Mouse (Mus musculus) megakaryocyte, embryonic 14.5 days (primary cell): ENCODE data around the gene Tcf7l2. TPM values are rescaled to one million over a fixed set of nuclear protein-coding genes. Genes with fewer than 3 reads are reported as not detected.

Experiments
- H3K27me3 ChIP-seq: replicated peaks from 2 replicates; pipeline ENCODE3; 2012; ENCODE audit warnings: inconsistent platforms
- H3K36me3 ChIP-seq: replicated peaks from 2 replicates; pipeline ENCODE3; 2012; ENCODE audit warnings: low read length, inconsistent platforms, mixed read lengths
- H3K4me1 ChIP-seq: 2 replicates; pipeline ENCODE4 v1.6.1; 2012; ENCODE audit warnings: inconsistent platforms
- H3K4me3 ChIP-seq: replicated peaks from 2 replicates; pipeline ENCODE3; 2012; ENCODE audit warnings: moderate library complexity, mild to moderate bottlenecking, inconsistent platforms
- H3K9me3 ChIP-seq: 2 replicates; pipeline ENCODE4 v1.6.1; 2012; ENCODE audit warnings: inconsistent platforms
- FLI1 ChIP-seq: IDR thresholded peaks from 2 replicates; pipeline ENCODE4 v1.6.1; 2012; ENCODE audit warnings: low read length, inconsistent platforms, mixed read lengths
- GATA1 ChIP-seq: IDR thresholded peaks from 3 replicates; pipeline ENCODE4 v1.6.1; 2012; ENCODE audit warnings: mixed read lengths, low read length, inconsistent platforms, borderline replicate concordance
- polyA plus RNA-seq: library from polyadenylated mRNA; stranded (reverse); fragments of >175 nt; gene quantifications from 2 replicates; pipeline ENCODE4 v1.2.3, GENCODE M21; 2012; ENCODE audit warnings: low replicate concordance; ENCODE audit not compliant: insufficient read depth

Gene Tcf7l2
- polyA plus RNA-seq, 1 experiment = 2.4 TPM

GRCm38 (mm10) chr19:55926858-55927673 is 185.4 kb downstream of the Tcf7l2 start:
- Histone ChIP-seq H3K4me1 (no peaks in the 10 kb centered on the region), H3K9me3 (peaks cover 14% of the 10 kb centered on the region), H3K4me3 (no peak overlapping the region), H3K36me3 (no peaks in the 10 kb centered on the region), H3K27me3 (peaks cover 3% of the 10 kb centered on the region)
- TF ChIP-seq FLI1 = no peak
- no peak for TF ChIP-seq GATA1

DNA sequence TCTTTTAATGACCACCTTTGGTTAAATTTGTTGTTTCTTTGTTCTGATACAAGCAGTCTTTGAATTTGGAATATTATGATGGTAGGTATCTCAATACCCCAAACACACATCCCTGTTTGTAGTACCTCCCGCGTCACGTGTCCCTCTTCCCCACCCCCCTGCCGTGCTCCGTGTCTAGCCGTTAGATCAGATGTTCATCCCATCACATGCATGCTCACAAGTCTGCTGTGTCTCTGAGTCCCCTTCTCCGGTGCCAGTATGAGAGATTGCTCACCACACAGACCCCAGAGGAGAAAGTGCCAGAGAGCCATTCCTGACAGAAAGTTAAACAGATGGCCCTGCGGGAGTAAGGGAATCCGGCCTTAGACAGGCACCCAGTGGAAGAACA is 186.0 kb downstream of the Tcf7l2 start:
- Histone ChIP-seq H3K4me1 (no peaks in the 10 kb centered on the region), H3K36me3 (no peaks in the 10 kb centered on the region), H3K27me3 (peaks cover 3% of the 10 kb centered on the region), H3K4me3 (no peak overlapping the region), H3K9me3 (peaks cover 14% of the 10 kb centered on the region)
- TF ChIP-seq GATA1 = no peak
- TF ChIP-seq FLI1 = no peak

- no peak overlapping the region for H3K4me3 ChIP-seq
- H3K27me3 ChIP-seq = peaks cover 3% of the 10 kb centered on the region
- TF ChIP-seq GATA1 (no peak), FLI1 (no peak)
- H3K9me3 ChIP-seq = peaks cover 14% of the 10 kb centered on the region
- H3K4me1 ChIP-seq = no peaks in the 10 kb centered on the region
- no peaks in the 10 kb centered on the region for H3K36me3 ChIP-seq
Measured at GRCm38 (mm10) chr19:55928674-55929073, 187.1 kb downstream of the Tcf7l2 start.

DNA sequence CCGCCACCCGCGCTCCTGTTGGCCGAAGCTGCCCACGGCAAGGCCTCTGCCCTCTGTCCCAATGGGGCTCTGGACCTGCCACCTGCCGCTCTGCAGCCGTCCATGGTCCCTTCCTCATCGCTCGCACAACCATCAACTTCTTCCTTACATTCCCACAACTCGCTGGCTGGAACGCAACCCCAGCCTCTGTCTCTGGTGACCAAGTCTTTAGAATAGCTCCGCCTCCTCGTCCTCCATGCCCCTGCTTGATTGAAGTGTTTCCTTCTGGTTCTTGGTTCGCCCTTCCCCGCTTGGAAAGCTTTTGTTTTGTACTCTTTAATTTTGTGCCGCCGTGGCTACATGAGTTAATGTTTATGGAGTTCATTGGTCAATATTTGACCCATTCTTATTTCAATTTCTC is 190.0 kb downstream of the Tcf7l2 start:
- Histone ChIP-seq H3K4me3 (no peak overlapping the region), H3K27me3 (peaks cover 3% of the 10 kb centered on the region), H3K9me3 (peaks cover 14% of the 10 kb centered on the region), H3K36me3 (no peaks in the 10 kb centered on the region), H3K4me1 (no peaks in the 10 kb centered on the region)
- TF ChIP-seq FLI1 (no peak), GATA1 (no peak)

DNA sequence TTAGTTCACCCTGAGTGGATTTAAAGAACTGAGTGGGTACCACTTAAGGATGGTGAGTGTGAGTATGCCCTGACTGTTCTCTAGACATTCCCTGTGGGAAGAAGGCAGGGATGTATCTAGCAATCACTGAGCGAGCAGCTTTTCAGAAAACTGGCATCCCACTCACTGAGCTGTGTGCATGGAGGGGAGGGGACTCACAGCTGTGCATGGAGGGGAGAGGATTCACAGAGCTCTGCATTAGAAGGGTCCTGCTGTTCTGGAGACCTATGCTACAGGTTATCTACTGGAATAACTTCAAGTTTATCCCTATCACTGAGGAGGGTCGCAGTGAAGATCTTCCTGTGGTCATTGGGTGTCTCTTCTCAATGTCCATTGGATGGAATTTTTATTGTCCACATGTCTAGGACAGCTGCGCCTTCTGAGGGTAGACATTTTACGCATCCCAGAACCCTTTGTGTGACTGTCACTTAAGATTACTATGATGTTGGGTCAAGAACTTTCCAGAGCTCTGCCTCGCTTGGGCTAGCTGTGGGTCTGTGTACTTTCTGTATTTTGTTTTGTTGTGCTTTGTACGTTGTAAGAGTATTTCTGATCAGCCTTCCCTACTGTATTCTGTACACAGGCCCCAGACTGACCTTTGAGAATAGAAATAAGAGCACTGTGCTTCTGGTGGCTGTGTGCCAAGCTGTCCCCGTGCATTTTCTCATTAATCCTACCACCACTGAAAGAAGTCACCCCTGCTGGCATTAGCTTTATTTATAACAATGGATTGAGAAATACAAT is 192.5 kb downstream of the Tcf7l2 start:
- Histone ChIP-seq H3K27me3 (peaks cover 3% of the 10 kb centered on the region), H3K9me3 (peaks cover 23% of the 10 kb centered on the region), H3K4me3 (no peak overlapping the region), H3K36me3 (no peaks in the 10 kb centered on the region), H3K4me1 (no peaks in the 10 kb centered on the region)
- TF ChIP-seq GATA1 (no peak), FLI1 (no peak)

GRCm38 (mm10) chr19:55934730-55935003 is 193.0 kb downstream of the Tcf7l2 start:
- H3K9me3 ChIP-seq = peaks cover 23% of the 10 kb centered on the region
- TF ChIP-seq GATA1 = no peak
- TF ChIP-seq FLI1 = no peak
- no peak overlapping the region for H3K4me3 ChIP-seq
- no peaks in the 10 kb centered on the region for H3K4me1 ChIP-seq
- H3K36me3 ChIP-seq = no peaks in the 10 kb centered on the region
- H3K27me3 ChIP-seq = peaks cover 3% of the 10 kb centered on the region

DNA sequence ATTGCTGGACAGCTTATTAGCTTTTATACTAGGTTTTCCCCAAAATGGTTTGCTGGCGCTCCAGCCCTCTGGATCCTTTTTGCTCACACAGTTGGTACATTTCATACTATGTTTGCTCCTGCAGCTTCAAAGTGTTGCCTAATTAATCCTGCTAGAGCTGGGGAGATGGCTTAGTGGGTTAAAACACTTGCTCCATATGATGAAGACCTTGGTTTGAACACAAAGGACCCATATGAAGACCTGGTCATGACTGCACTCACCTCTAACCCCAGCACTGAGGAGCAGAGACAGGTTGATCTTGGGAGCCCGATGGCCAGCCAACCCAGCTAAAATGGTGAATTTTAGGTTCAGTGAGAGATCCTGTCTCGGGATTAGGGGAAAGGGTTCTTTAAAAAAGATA is 195.4 kb downstream of the Tcf7l2 start:
- Histone ChIP-seq H3K27me3 (peaks cover 2% of the 10 kb centered on the region), H3K4me1 (no peaks in the 10 kb centered on the region), H3K9me3 (peaks cover 10% of the 10 kb centered on the region; the same call in 1 of the 2 replicates), H3K4me3 (no peak overlapping the region), H3K36me3 (no peaks in the 10 kb centered on the region)
- TF ChIP-seq FLI1 = no peak
- no peak for TF ChIP-seq GATA1

DNA sequence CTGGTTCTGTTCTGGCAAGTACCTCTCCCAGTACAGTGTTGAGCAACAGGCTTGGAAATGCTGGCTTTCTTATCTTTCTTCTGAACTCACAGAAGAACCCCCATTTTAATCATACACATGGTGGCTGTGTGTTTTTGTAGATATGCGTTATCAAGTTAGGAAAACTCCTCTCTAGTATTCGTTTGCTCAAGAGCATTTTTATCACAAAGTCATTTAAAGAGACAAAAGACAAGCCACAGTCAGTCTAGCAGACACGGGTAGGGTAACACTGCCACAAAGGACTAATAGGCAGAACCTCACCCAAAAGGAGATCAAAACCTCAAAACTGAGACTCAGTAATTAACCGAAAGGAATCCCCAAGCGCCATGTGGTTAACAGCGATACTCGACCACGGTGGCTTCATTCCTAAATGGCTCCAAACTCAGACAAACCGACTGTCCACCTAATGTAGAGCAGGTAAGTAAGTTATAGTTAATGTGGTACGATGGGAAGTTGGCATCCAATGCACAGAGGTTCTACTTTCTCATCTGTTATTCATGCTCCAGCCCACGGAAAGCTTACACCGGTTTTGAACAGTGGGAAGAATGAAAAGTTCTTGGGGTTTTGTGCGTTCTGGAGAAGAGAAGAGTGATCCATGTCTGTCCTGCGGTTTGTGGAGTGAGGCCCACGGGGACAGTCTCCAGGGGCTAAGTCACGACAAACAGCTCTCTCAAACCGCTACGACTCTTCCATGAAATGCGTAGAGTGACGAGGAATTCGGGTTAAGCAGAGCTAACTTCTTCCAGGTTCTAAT is 196.8 kb downstream of the Tcf7l2 start:
- Histone ChIP-seq H3K9me3 (peaks cover 10% of the 10 kb centered on the region; the same call in 1 of the 2 replicates), H3K4me3 (no peak overlapping the region), H3K36me3 (no peaks in the 10 kb centered on the region), H3K27me3 (peaks cover 2% of the 10 kb centered on the region), H3K4me1 (no peaks in the 10 kb centered on the region)
- TF ChIP-seq GATA1 (no peak), FLI1 (no peak)

- H3K4me3 ChIP-seq = no peak overlapping the region
- TF ChIP-seq FLI1 (no peak), GATA1 (no peak)
- peaks cover 2% of the 10 kb centered on the region for H3K27me3 ChIP-seq
Measured at GRCm38 (mm10) chr19:55939090-55939489, 197.5 kb downstream of the Tcf7l2 start.

DNA sequence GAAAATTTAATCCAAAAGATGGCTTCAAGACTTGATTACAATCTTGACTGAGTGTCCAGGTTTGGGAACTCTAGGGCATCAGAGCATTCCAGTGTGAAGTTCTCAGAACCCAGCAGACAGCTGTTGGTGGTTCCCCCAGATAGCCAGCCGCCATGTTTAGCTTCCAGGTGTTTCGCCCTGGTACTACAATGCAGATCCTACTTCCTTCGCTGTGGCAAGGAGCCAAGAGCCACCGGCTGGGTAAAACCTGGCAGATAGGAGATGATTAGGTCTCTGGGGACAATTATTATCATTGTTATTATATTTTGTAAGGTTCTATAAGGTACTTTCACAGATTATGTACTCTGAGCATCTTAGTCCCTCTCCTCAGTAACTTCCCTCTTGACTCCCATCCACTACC is 198.1 kb downstream of the Tcf7l2 start:
- no peak for TF ChIP-seq FLI1
- TF ChIP-seq GATA1 = no peak
- Histone ChIP-seq H3K27me3 (peaks cover 2% of the 10 kb centered on the region), H3K36me3 (no peaks in the 10 kb centered on the region), H3K4me3 (no peak overlapping the region), H3K4me1 (no peaks in the 10 kb centered on the region), H3K9me3 (peaks cover 10% of the 10 kb centered on the region; the same call in 1 of the 2 replicates)

More at GRCm38 (mm10) chr19:55939090-55939489, 197.5 kb downstream of the Tcf7l2 start:
- Histone ChIP-seq H3K9me3 (peaks cover 10% of the 10 kb centered on the region; the same call in 1 of the 2 replicates), H3K36me3 (no peaks in the 10 kb centered on the region), H3K4me1 (no peaks in the 10 kb centered on the region)
